Mouse (Mus musculus) right cerebral cortex, postnatal 14 days (tissue): ENCODE measurements around the gene Ift43.
A peak's percentile ranks its signal among the peaks of the same experiment; 100 is the strongest.

Experiments
- DNase-seq: peaks from one replicate; pipeline ENCODE4 v3.0.0; 2022

The Ift43 gene

DNA sequence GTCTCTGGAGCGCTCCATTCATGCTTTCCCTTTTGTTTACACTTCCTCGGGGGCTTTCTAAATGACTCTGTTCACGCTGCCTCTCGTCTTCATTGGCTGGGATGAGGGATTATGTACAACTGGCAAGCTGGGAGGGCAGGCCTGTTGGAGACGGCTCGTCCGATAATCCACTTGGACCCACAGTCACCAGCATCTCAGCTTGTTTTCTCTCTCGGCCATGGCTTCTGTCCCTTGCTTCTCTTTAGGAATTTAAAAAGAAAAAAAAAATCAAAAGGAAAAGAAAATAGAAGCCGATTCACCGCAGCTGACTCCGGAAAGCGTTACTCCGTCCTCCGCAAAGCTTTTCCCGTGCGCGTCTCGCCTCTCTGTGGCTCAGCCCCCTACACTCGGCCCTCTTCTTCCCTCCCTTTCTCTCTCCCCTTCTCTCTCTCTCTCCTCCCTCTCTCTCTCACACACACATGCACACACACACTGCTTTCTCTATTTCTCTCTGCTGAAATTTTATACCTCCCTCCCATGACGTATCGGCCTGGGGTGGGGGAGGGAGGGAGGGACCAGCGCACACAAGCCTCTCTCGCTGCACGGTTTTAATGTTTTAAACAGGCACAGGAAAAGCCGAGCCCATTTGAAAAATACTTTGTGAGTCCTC, 3.7 kb upstream of the Ift43 start, which contains the start of gene Tgfb3:
Tgfb3 (minus strand) TSS at position 489 of the 649 bp plus-strand sequence.
- DNase-seq = peak; percentile 34

DNA sequence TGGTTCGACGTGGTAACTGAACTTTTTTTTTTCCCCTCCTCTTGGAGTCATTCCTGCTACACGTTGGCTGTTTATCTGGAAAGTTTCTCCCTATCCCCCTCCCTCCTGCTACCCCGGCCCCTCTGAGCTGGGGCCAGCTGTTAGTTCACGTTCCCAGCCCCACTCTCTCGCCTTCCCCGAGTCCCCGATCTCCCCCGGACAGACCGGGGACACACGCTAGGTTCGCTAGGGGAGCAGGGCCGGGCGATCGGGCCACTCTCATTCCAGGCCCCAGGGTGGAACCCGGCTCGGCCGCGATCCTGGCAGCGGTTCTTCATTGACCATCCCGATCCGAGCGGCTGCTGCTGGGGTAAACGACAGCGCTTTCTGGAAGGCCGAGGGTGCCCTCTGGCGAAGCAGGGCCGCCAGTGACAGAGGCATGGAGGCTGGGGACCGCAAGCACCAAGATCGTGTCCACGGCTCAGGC, 3.1 kb upstream of the Ift43 start:
- DNase-seq = peak; percentile 90

DNA sequence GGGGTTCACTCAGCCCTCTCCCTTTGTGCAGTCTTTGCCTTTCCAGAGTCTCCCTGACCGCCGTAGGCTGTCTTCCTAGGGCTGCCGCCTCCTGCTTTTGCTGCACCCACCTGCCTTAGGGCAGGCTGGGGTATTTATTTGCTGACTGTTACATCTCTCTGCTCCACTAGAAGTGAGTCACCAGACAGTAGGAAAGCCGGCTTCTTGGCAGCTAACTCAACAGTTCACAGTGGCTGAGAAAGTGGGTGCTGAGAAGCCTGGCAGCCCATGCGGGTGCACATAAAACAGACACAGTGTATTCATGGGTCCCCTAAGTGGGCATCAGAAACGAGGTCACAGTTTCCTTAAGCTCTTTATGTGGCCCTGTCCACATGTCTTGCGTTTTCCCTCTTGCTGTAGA, 3.5 kb downstream of the Ift43 start:
- DNase-seq = no peak

DNA sequence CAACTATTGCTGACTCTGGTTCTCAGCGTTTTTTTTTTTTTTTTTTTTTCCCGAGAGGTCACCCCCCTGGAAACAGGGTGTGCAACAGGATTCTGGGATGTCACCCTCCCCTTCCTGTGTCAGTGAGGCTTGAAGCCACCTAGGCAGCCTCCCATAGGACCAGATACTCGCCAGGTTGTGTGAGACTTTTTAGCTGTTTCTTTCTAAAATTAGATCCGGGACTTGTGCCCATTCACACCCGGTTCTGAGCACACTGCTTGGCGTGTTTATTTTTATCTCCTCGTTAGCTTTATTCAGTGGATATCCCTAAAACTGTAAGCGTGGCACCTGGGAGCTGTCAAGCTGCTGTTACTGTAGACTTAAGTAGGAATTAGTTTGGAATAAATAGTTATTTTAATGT, 4.2 kb downstream of the Ift43 start:
- no peak for DNase-seq

DNA sequence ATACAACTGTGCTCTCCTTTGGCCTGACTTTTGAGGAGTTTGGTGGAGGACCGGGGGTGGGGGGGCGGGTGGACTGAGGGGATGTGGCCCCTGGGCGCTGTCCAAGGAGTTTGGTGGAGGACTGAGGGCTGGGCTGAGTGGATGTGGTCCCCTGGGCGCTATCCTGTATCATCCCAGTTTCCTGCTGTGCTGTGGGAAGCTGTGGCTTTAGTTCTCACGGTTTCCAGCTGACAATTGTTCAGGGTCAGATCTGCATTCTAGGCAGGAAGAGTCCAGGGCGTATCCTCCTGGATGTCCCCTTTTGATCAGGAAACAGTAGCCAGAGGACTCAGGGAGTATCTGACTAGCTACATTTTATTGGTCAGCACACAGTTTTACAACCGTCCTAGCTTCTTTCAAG, 5.7 kb downstream of the Ift43 start:
- no peak for DNase-seq

DNA sequence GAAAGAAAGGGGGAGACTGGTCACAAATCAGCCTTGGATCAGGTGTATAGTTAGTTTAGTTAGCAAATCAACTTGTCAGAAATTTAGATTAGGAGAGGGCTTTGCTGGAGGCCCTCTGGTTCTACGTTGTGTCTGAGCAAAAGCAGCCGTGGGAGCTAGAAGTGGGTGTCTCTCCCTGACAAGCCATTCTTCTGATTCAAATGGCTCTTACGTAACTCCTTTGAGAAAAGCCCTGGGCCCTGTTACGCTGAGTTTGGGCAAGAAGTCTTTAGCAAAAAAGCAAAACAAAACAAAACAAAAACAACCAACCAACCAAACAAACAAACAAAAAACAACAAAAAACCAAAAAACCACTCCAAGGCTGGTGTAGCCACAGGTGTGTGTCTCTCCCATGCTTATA, 8.4 kb downstream of the Ift43 start:
- DNase-seq = no peak

DNA sequence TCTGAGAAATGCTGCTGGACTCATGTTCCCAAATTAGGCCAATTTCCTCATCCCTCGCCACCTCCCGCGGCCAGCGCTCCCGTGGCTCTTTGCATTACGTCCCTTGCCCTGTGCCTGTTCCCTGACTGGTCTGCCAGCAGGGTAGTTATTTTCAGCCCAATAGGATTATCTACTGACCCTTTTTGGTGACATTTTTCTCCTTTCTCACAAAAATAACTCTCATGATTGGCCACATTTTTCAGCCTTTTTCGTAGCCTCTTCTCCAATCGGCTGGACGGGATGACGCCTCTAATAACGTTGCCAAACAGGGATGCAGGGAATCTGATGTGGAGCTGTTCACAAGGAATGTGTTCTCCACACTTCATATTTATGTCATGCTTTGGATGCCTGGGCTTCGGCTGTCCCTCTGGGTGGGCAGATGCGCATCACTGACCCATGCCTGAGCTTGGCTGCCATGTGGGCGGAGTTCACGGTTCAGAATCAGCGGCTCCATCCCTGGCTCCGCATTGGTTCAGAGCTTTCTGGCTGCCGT, 9.3 kb downstream of the Ift43 start:
- peak; percentile 13 for DNase-seq

DNA sequence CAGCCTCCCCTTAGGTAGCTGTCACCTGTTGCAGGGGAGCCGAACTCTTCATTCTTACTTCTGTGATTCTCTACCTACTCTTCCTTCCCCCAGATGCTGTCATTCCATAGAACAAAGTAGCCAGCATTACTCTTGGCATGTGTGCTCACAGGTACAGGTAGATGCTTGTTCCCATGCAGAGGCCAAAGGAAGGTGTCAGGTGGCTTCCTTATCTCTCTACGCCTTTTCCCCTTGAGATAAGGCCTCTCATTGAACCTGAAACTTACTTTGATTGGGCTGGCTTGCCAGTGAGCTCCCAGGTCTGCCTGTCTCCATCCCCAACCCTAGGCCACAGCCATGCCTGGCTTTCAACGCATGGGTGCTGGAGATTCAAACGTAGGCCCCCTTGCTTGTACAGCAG, 11.7 kb downstream of the Ift43 start:
- no peak for DNase-seq

DNA sequence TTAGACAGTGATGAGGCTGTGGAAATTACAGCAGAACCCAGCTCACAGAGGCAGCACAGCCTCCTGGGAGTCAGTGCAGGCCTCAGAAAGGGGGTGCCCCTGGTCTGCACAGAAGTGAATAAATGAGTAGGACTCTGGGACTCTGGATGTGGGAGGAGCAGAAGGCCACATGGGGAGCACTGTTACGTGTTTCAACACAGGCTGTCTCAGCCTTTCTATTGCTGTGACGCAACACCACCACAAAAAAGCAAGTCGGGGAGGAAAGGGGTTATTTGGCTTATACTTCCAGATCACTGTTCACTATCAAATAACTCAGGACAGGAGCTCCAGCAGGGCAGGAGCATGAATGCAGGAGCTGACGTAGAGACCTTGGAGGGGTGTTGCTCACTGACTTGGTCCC, 13.5 kb downstream of the Ift43 start:
- no peak for DNase-seq

DNA sequence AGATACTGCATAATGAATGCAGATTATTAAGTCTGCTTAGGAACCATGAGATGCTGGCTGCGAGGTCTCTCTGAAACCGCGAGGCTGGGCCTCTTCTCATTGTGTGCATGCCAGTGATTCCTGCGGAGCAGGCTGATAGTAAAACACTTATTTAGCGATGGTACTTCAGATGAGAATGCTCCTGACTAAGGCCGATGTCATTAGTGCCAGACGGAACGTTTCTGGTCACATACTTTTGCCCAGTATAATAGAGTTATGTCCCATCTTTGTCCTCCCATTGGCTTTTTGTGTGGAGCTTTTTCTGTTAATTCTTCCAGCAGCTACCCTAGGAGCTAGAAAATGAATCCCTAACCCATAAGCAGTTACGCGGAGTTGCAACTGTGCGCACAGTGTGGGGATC, 15.4 kb downstream of the Ift43 start:
- DNase-seq = no peak

DNA sequence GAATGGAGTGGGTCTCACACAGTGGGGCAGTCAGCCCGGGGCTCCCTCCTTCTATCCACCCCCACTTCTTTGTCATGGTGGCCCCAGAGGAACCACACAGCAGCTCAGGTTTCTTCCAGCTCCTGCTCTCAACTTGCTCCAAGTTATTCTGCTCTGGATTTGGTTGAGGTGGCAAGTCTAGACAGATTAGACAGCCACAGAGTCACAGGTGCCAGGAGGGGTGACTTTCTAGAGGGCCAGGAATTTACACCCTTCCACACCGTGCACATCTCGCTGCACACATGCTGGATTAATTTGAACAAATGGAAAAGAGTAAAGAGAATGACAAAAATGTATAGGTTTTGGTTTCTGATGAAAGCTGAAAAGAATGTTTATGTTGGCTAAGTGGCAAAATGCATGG, 18.4 kb downstream of the Ift43 start:
- no peak for DNase-seq

DNA sequence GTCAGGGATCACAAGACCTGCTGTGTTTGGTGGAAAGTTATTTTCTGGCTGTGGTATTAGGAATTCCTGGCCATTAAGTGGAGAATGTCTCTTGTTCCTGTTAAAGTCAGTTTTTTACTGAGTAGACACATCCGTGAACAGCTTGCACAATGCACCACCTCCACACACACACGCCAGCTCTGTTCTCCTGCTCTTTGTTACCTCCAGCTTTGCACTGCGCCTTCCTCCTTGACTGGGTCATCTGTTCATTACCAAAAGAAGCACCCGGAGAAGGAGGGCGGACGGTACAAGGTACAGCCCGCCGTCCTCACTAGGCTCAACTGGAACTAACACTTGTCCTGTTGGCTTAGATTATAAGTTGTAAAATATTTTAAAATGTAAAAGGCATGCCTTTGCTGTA, 20.3 kb downstream of the Ift43 start:
- DNase-seq = no peak

DNA sequence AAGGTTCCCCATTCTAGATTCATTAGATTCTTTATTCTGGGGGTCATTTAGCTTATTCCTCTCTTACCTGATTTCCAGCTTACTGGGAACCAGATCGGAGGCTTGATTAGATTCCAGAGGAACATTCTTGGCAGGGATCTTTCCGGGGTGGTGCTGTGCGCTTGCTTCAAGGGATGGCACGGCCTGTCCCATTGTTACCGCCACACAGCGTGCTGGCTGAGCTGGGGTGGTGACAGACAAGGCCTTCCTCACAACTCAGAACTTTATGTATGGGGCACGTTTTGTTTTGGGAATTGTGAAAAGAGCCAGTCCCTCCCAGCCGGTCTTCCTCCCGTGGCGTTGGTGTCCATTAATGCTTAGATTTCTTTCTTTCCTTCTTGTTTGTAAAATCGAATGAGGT, 21.1 kb downstream of the Ift43 start:
- no peak for DNase-seq

DNA sequence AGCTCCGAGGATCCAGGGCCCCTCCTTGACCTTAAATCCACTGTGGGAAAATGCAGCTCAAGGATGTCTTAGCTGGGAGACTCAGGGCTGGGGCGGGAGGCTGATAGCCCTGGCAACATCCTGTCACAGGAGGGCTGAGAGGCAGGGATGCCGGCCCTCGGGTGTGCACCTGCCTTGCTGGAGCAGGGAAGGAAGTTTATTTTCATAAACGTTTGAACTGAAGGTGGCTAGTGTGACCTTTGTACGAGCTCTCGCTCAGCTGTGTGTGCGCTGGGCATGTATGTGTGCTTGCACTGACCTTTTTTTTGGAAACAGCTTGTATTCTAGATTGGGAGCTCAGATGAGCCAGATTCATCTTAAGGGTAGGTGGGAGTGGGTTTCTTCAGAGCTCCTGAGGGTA, 21.5 kb downstream of the Ift43 start:
- DNase-seq = no peak

DNA sequence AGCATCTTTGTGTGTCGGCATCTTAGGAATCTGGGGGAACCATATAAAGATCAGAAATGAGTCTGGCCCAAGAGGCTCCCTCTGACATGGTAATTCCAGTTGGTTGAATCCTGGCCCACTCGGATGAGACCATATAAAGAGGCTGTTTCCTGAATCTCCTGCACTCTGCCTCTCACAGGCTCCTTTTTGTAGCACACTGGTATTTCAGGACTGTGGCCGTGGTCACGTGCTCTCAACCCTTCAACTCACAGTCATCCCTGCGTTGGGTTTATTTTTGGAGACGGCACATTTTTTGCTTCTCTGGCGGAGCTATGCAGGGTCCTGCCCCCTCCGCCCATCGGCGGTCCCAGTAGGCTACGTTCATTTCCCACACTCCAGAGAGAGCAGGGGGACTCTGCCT, 22.0 kb downstream of the Ift43 start:
- no peak for DNase-seq

DNA sequence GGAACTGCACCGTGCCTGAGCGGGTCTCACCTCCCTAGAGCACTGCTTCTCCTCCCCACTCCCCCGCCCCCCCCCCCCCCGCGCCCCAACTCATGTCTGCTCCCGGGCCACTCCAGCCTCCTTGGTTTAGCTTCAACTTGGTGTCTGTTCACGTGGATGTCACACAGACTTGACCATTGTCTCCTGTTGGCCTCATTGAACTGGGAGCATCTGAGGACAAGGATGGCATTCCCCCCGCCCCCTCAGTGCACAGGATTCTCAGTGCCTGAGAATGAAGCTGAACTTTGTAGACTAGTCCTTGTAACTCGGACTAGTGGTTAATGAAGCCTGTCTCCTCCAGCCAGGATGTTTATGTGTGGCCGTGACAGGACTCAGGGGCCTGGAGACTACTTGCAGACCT, 23.2 kb downstream of the Ift43 start:
- DNase-seq = no peak

DNA sequence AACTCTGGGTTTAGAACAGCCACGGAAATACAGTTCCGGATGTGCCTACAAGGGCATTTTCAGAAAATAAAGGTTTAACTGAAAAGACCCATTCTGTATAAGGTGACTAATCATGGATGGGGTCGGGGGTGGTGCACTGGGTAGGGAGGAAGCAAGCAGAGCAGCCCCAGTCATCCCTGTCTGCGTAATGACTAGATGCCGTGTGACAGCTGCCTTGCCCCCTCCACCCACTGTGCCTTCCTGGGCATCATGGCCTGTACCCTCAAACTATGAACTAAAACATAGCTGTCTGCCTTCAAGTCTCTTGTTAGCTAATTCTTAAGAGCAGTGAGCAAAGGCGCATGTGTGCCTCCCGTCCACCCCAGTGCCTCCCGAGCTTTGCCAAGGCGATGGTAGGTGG, 23.7 kb downstream of the Ift43 start:
- DNase-seq = no peak

DNA sequence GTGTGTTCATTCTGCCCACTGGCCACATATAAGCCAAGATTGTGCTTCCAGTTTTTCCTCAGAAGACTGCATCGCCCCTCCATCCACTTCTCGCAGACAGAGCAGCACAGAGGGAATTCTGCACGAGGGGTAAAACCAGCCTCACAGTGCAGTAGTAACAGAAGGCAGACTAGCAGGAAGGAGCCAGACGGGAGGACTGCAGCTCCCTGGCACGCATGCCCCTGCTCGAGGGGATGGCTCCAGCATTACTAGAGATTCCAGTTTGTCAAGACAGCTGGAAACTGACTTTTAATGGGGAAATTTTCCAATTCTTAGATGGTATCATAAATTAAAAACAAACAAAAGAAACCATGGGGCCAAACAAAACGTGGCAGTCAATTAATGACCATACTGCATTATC, 25.3 kb downstream of the Ift43 start:
- DNase-seq = no peak

DNA sequence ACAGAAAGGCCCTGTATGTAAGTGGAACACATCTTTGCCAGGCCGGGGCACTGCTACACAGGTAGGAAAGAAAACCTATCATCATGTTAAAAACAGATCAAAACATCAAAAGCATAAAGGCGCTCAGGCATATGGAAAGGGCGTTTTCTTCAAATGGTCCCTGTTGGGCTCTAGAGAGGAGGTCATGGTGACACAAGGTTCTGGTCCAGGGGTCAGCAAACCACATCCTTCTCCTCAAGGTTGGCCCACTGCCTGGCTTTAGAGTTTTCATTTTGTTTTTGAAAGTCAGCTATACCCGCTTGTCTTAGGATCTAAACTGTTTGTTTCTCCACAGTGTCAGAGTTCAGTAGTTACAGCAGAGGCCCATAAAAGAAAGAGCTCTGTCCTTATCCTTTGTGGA, 27.2 kb downstream of the Ift43 start:
- DNase-seq = no peak

DNA sequence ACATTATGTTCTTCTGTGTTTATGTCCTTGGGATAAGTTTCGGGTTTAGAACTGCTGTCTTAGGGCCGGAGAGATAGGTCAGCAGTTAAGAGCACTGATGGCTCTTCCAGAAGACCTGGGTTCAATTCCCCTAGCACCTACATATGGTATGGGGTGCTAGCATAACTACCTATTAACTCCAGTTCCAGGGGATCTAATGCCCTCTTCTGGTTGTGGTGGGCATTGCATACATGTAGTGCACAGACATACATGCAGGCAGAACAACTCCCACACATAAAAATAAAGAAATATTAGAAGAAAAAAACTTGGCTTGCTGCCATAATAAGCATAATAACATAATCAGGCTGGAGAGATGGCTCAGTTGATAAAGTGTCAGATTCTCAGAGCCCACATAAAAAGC, 28.3 kb downstream of the Ift43 start:
- DNase-seq = no peak

DNA sequence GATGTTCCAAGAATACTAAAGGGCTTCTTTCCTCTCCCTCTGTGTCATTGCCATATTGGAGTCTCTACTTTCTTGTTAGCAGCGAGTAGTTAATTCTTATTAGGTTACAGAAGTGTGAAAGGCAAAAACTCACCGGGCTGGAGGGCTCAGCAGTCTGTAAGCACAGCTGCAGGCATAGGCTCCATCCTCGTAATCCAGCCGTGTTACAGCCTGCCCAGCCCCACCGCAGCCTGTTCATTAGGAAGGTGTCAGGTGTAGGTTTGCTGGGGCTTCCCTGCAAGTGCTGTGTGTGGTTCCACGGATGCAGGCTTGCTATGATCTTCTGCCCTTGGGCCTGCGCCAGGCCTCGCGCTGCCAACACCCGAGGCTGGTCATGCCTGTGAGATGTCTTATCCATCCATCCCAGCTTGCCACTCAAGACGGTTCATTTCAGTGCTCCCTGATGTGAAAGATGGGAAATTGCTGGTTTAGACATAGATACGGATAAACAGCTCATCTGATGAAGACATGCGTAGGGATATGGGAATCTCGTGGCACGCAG, 34.0 kb downstream of the Ift43 start:
- DNase-seq = no peak

DNA sequence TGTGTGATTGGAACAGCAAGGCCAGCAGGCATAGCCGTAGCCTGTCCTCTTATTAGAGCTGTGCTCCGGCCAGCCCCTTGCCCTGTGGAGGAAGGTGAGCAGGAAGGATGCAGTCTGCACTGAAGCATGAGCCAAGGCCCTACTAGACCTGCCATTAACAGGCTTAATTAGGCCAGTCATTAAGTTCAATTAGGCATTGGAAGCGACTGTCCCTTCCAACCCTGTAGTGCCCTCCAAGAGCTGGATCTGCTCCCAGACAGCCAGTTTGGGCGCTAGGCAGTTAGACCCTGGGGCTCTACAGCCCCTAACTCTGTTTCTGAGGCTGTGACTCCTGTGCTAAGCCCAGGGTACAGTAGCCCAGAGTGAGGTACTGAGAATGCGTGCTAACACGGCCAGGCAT, 41.7 kb downstream of the Ift43 start:
- no peak for DNase-seq

DNA sequence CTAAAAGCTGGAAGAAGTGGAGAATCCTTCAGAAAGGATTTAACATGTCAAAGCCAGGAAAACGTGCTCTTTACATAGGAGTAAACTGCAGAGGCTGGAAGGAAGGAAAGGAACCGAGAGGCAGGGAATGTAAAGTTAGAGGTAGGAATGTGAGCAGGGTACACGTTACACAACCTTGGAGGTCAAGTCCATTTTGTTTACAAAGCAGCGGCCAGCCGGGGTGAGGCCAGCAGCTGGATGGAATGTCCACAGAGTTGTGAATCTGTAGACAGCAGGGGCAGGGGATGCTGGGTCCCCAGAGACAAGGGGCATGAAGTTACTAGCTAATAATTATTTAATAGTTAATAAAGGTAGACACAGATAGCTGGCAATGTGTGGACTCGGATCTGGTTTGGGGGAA, 45.8 kb downstream of the Ift43 start:
- DNase-seq = no peak

DNA sequence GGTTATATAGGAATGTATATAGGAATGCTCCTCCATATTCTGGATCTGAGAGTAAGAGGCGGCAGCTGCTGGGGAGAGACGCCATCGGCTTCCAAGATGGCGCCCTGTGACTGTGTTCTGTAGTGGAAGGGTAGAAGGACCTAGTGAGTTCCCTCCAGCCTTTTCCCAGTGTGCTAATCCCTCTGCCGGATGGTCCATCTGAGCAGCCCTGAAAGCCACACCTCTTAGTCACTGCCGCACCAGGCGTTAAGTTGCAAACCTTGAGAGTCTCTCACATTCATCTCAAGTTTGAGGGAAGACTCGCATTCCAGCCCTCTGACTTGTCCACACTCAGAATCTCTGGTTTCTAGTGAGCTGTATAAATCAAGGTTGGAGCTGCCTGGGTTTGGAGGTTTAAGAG, 46.7 kb downstream of the Ift43 start:
- DNase-seq = no peak

DNA sequence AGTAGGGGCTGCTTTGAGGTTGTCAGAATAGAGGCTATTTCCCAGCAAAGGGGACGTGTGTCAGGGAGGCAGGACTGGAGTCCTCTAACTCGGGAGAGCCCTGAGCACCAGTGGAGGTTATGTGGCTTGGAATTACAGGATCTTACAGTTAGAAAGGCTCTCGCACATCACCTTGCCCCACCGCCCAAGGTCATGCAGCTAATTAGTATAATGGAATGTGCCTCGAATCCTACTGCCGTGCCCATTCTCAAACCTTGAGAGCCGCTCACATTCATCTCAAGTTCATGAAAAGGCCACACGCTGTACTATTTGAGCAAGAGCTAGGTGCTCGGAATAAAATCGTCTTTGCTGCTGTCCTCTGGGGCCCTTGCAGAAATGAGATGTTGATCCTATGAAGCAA, 47.4 kb downstream of the Ift43 start:
- DNase-seq = no peak
